Mouse (Mus musculus): ENCODE measurements at regions not wholly inside any gene's neighbourhood (a gene's known extent, or its start where the extent isn't known, plus 50 kb on each side); places are given as distances from the start of the nearest gene placed in this dataset.

DNA sequence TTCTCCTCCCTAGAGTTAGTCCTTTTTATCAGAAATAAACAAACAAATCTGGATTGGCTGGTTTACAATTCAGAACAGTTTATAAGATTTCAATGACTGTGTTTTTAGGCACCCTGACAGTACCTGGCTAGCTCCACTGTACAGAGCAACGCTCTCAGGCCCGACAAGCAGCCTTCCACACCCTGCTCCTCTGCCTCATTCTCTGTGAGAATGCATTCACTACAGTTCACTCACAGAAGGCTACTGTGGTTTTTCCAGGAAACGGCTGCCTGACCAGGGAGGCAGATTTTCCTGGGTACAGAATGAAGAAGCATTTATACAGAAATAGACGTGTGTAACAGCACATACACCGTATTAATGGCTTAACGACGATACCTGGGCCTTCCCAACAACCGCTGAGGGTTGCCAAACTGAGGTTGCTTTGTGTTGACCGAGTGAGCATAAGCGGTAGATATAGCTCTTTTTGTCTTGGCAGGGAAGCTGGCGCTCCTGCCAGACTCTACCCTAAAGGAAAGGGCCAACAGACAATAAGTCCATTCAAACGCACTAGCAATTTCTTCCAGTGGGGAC is 70.8 kb upstream of the Nfe2l3 start:
- TF ChIP-seq CTCF (IDR thresholded peaks at IDR 0.05; ENCODE audit: extremely low read depth, insufficient read length, insufficient replicate concordance, low read depth, low read length), result no peak
- no peak for TF ChIP-seq POLR2A (IDR thresholded peaks at IDR 0.05; ENCODE audit: low read depth, low read length)

All from small intestine, adult 2 months (tissue).